Mouse (Mus musculus) liver, adult 2 months (tissue): ENCODE measurements around the gene Wdr54. TPM values are rescaled to one million over a fixed set of nuclear protein-coding genes. Genes with fewer than 3 reads are reported as not detected.

Source experiments
- DNase-seq: peaks from one replicate; pipeline ENCODE4 v3.0.0-alpha.2; 2011; ENCODE audit warnings: low read depth, low spot score; ENCODE audit errors: extremely low read depth
- H3K27ac ChIP-seq: fragments of 200-500 bp; replicated peaks from 2 replicates; pipeline ENCODE4 v1.5.1; 2012; ENCODE audit warnings: low read depth, mild to moderate bottlenecking, control low read depth, inconsistent platforms, low read length; ENCODE audit not compliant: insufficient read depth
- H3K27me3 ChIP-seq: fragments of 200-500 bp; 2 replicates; pipeline ENCODE4 v1.6.1; 2012; ENCODE audit warnings: mild to moderate bottlenecking, moderate library complexity, low read length, inconsistent platforms; ENCODE audit not compliant: control insufficient read depth, insufficient read depth
- H3K36me3 ChIP-seq: fragments of 200-500 bp; 2 replicates; pipeline ENCODE4 v1.6.1; 2012; ENCODE audit warnings: low read length, inconsistent platforms; ENCODE audit not compliant: control insufficient read depth, insufficient read depth
- H3K4me1 ChIP-seq: fragments of 200-500 bp; 2 replicates; pipeline ENCODE4 v1.6.1; 2011; ENCODE audit warnings: low read length; ENCODE audit not compliant: control insufficient read depth, insufficient read depth
- H3K4me3 ChIP-seq: fragments of 200-500 bp; 2 replicates; pipeline ENCODE4 v1.5.1; 2011; ENCODE audit warnings: low read depth, mild to moderate bottlenecking, control low read depth, low read length, moderate library complexity; ENCODE audit not compliant: insufficient read depth
- H3K79me2 ChIP-seq: fragments of 200-500 bp; 2 replicates; pipeline ENCODE4 v1.6.1; 2012; ENCODE audit warnings: inconsistent platforms, mild to moderate bottlenecking, low read length, moderate library complexity; ENCODE audit not compliant: control insufficient read depth, insufficient read depth
- H3K9ac ChIP-seq: fragments of 200-500 bp; 2 replicates; pipeline ENCODE4 v1.6.1; 2012; ENCODE audit warnings: low read depth, mild to moderate bottlenecking, control low read depth, inconsistent platforms, low read length
- CTCF ChIP-seq: fragments of 200-500 bp; IDR thresholded peaks from 2 replicates; pipeline ENCODE4 v1.5.1; 2011; ENCODE audit warnings: low read depth, low read length, control low read depth
- POLR2A ChIP-seq: fragments of 200-500 bp; IDR thresholded peaks from 2 replicates; pipeline ENCODE4 v1.6.1; 2011; ENCODE audit warnings: low read length, control low read depth; ENCODE audit not compliant: insufficient read depth; ENCODE audit errors: extremely low read depth
- WGBS: fragments of 180-500 bp; shearing (Covaris S2); methylation state at CpG from one replicate; pipeline ENCODE4 v1.1.7; 2018; 5-methylcytosine and 5-hydroxymethylcytosine counted together
- polyA plus RNA-seq: library from polyadenylated mRNA; depleted of rRNA; stranded (reverse); fragments of >200 nt; gene quantifications from 2 replicates; pipeline ENCODE4 v1.2.3, GENCODE M21; 2012
- total RNA-seq: library from RNA; depleted of rRNA; stranded (reverse); fragments of >200 nt; gene quantifications from 2 replicates; pipeline ENCODE4 v1.2.3, GENCODE M21; 2014

Wdr54 gene
- total and polyA plus RNA-seq, 2 experiments: 0.28 to 1.7 TPM

GRCm38 (mm10) chr6:83137576-83137950, 18.6 kb downstream of the Wdr54 start:
- H3K9ac ChIP-seq: peak overlapping the region; percentile 86
- peak overlapping the region; percentile 89 for H3K27ac ChIP-seq
- TF ChIP-seq POLR2A (peak; percentile 80; the same call in 1 of the 2 replicates), CTCF (no peak; the same call in 1 of the 2 replicates)
- no peaks in the 10 kb centered on the region for H3K36me3 ChIP-seq
- peaks cover 2% of the 10 kb centered on the region; the same call in 1 of the 2 replicates for H3K79me2 ChIP-seq
- no peaks in the 10 kb centered on the region for H3K27me3 ChIP-seq
- peak overlapping the region; percentile 79 for H3K4me3 ChIP-seq
- peak; percentile 79 for DNase-seq
- peaks cover 19% of the 10 kb centered on the region for H3K4me1 ChIP-seq
- WGBS: under 1% methylated on average over 12 of the region's 12 CpGs

GRCm38 (mm10) chr6:83136881-83137575, 19.2 kb downstream of the Wdr54 start:
- Histone ChIP-seq H3K79me2 (peaks cover 2% of the 10 kb centered on the region; the same call in 1 of the 2 replicates), H3K36me3 (no peaks in the 10 kb centered on the region), H3K4me3 (peak overlapping the region; percentile 79), H3K4me1 (peaks cover 21% of the 10 kb centered on the region), H3K27ac (peak overlapping the region; percentile 89), H3K9ac (peak overlapping the region; percentile 86), H3K27me3 (no peaks in the 10 kb centered on the region)
- TF ChIP-seq POLR2A (no peak), CTCF (no peak)
- WGBS: 4% methylated on average over 26 of the region's 26 CpGs
- peak; percentile 46 for DNase-seq

- WGBS: 19% methylated on average over 5 of the region's 5 CpGs
- no peaks in the 10 kb centered on the region for H3K27me3 ChIP-seq
These were observed 19.8 kb downstream of the Wdr54 start for GRCm38 (mm10) chr6:83136291-83136880.

GRCm38 (mm10) chr6:83135571-83136161, 20.5 kb downstream of the Wdr54 start:
- peak overlapping the region; percentile 79 for H3K4me3 ChIP-seq
- no peaks in the 10 kb centered on the region for H3K27me3 ChIP-seq
- H3K9ac ChIP-seq: peak overlapping the region; percentile 86
- no peaks in the 10 kb centered on the region for H3K36me3 ChIP-seq
- peaks cover 2% of the 10 kb centered on the region; the same call in 1 of the 2 replicates for H3K79me2 ChIP-seq
- no peak for TF ChIP-seq CTCF
- WGBS: 10% methylated on average over 37 of the region's 37 CpGs
- peaks cover 26% of the 10 kb centered on the region for H3K4me1 ChIP-seq
- peak; percentile 72 for DNase-seq
- peak overlapping the region; percentile 89 for H3K27ac ChIP-seq

More at GRCm38 (mm10) chr6:83136291-83136880, 19.8 kb downstream of the Wdr54 start:
- Histone ChIP-seq H3K27ac (peak overlapping the region; percentile 89), H3K79me2 (peaks cover 2% of the 10 kb centered on the region; the same call in 1 of the 2 replicates), H3K36me3 (no peaks in the 10 kb centered on the region), H3K4me1 (peaks cover 23% of the 10 kb centered on the region), H3K4me3 (peak overlapping the region; percentile 79), H3K9ac (peak overlapping the region; percentile 86)
- no peak for DNase-seq
- TF ChIP-seq POLR2A (no peak), CTCF (no peak)

GRCm38 (mm10) chr6:83134951-83135513, 21.2 kb downstream of the Wdr54 start, which contains the start of gene Rtkn:
Rtkn (plus strand) TSS chr6:83135463.
- DNase-seq: peak; percentile 54
- peaks cover 2% of the 10 kb centered on the region; the same call in 1 of the 2 replicates for H3K79me2 ChIP-seq
- peak within 1 kb of the TSS; percentile 86 for H3K9ac ChIP-seq
- no peaks in the 10 kb centered on the region for H3K27me3 ChIP-seq
- H3K4me3 ChIP-seq: peak within 1 kb of the TSS; percentile 79
- peaks cover 26% of the 10 kb centered on the region for H3K4me1 ChIP-seq
- H3K36me3 ChIP-seq: no peaks in the 10 kb centered on the region
- TF ChIP-seq POLR2A (no peak), CTCF (no peak)
- 61% methylated on average over 7 of the region's 7 CpGs for WGBS
- H3K27ac ChIP-seq: peak within 1 kb of the TSS; percentile 89
